Mouse (Mus musculus) cortical plate, adult 2 months (tissue): ENCODE measurements around the gene Bst1. TPM values are rescaled to one million over a fixed set of nuclear protein-coding genes. Genes with fewer than 3 reads are reported as not detected.

Source experiments
- H3K27ac ChIP-seq: fragments of 200-500 bp; 2 replicates; pipeline ENCODE4 v1.5.1; 2012; ENCODE audit warnings: low read length, control low read depth, inconsistent platforms; ENCODE audit not compliant: insufficient read depth
- H3K4me1 ChIP-seq: fragments of 200-500 bp; 2 replicates; pipeline ENCODE4 v1.6.1; 2011; ENCODE audit warnings: low read length; ENCODE audit not compliant: control insufficient read depth, insufficient read depth
- H3K4me3 ChIP-seq: fragments of 200-500 bp; 2 replicates; pipeline ENCODE4 v1.5.1; 2011; ENCODE audit warnings: mild to moderate bottlenecking, low read length, control low read depth; ENCODE audit not compliant: insufficient read depth
- CTCF ChIP-seq: fragments of 200-500 bp; IDR thresholded peaks from 2 replicates; pipeline ENCODE4 v1.5.1; 2011; ENCODE audit warnings: mild to moderate bottlenecking, control low read depth, low read length; ENCODE audit not compliant: insufficient read depth; ENCODE audit errors: extremely low read depth
- POLR2A ChIP-seq: fragments of 200-500 bp; IDR thresholded peaks from 2 replicates; pipeline ENCODE4 v1.6.1; 2011; ENCODE audit warnings: mild to moderate bottlenecking, low read length, control low read depth; ENCODE audit not compliant: insufficient read depth; ENCODE audit errors: extremely low read depth
- polyA plus RNA-seq: library from polyadenylated mRNA; depleted of rRNA; stranded (reverse); fragments of >200 nt; gene quantifications from 2 replicates; pipeline ENCODE4 v1.2.3, GENCODE M21; 2012

Bst1 gene
- polyA plus RNA-seq, 1 experiment: 0.17 TPM

- no peak overlapping the region for H3K27ac ChIP-seq
- H3K4me1 ChIP-seq: no peaks in the 10 kb centered on the region
- no peak overlapping the region for H3K4me3 ChIP-seq
- TF ChIP-seq CTCF (no peak), POLR2A (no peak)
Observed at GRCm38 (mm10) chr5:43786607-43787006, 32.1 kb upstream of the Bst1 start.

GRCm38 (mm10) chr5:43787976-43788752, 30.5 kb upstream of the Bst1 start:
- Histone ChIP-seq H3K27ac (no peak overlapping the region), H3K4me3 (no peak overlapping the region), H3K4me1 (no peaks in the 10 kb centered on the region)
- TF ChIP-seq POLR2A (no peak), CTCF (no peak)

- Histone ChIP-seq H3K27ac (no peak overlapping the region), H3K4me1 (no peaks in the 10 kb centered on the region), H3K4me3 (no peak overlapping the region)
- TF ChIP-seq CTCF (no peak), POLR2A (no peak)
Observed at GRCm38 (mm10) chr5:43792354-43792753, 26.3 kb upstream of the Bst1 start.

- no peaks in the 10 kb centered on the region for H3K4me1 ChIP-seq
- H3K27ac ChIP-seq: no peak overlapping the region
- no peak overlapping the region for H3K4me3 ChIP-seq
- TF ChIP-seq POLR2A (no peak), CTCF (no peak)
Observed at GRCm38 (mm10) chr5:43799530-43799929, 19.2 kb upstream of the Bst1 start.

- TF ChIP-seq CTCF: no peak
- no peak for TF ChIP-seq POLR2A
- no peak overlapping the region for H3K27ac ChIP-seq
- H3K4me1 ChIP-seq: no peaks in the 10 kb centered on the region
- H3K4me3 ChIP-seq: no peak overlapping the region
Observed at GRCm38 (mm10) chr5:43800700-43801099, 18.0 kb upstream of the Bst1 start.

GRCm38 (mm10) chr5:43801253-43801652, 17.4 kb upstream of the Bst1 start:
- no peak for TF ChIP-seq CTCF
- no peak for TF ChIP-seq POLR2A
- Histone ChIP-seq H3K27ac (no peak overlapping the region), H3K4me1 (no peaks in the 10 kb centered on the region), H3K4me3 (no peak overlapping the region)

- H3K27ac ChIP-seq: no peak overlapping the region
- H3K4me3 ChIP-seq: no peak overlapping the region
- no peak for TF ChIP-seq CTCF
- no peak for TF ChIP-seq POLR2A
- H3K4me1 ChIP-seq: no peaks in the 10 kb centered on the region
Observed at GRCm38 (mm10) chr5:43801798-43802197, 16.9 kb upstream of the Bst1 start.

GRCm38 (mm10) chr5:43805401-43805800, 13.3 kb upstream of the Bst1 start:
- no peak overlapping the region for H3K27ac ChIP-seq
- no peaks in the 10 kb centered on the region for H3K4me1 ChIP-seq
- no peak overlapping the region for H3K4me3 ChIP-seq
- TF ChIP-seq POLR2A (no peak), CTCF (no peak)

- no peak for TF ChIP-seq CTCF
- TF ChIP-seq POLR2A: no peak
- no peaks in the 10 kb centered on the region for H3K4me1 ChIP-seq
Observed at GRCm38 (mm10) chr5:43806340-43806739, 12.3 kb upstream of the Bst1 start.

GRCm38 (mm10) chr5:43806914-43807313, 11.8 kb upstream of the Bst1 start:
- no peak overlapping the region for H3K4me3 ChIP-seq
- no peak overlapping the region for H3K27ac ChIP-seq
- TF ChIP-seq POLR2A (no peak), CTCF (no peak)
- no peaks in the 10 kb centered on the region for H3K4me1 ChIP-seq

More at GRCm38 (mm10) chr5:43806340-43806739, 12.3 kb upstream of the Bst1 start:
- Histone ChIP-seq H3K4me3 (no peak overlapping the region), H3K27ac (no peak overlapping the region)
